Mouse (Mus musculus): ENCODE measurements around the gene Dhcr7.

DNA sequence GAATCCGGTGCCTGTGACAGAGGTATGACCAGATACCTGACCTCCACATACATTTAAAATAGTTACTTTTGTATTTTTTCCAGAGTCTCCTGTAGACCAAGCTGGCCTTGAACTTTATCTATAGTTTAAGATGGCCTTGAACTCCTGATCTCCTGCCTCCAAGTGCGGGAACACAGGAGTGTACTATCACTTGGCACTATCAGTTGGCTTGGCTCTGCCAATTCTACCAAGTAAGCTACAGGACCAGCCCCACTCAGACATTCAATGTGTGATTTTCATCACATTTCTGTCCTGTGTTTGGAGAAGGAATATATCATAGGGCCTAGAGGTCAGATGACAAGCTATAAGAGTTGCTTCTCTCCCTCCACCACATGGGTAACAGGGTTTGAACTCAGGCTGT, 11.4 kb downstream of the Dhcr7 start:
- TF ChIP-seq CTCF (IDR thresholded peaks at IDR 0.05) (no peak), EP300 (IDR thresholded peaks at IDR 0.05) (no peak)

Measured in lung, postnatal 0 days (tissue).